Mouse (Mus musculus): ENCODE measurements around the gene Fras1. TPM values are rescaled to one million over a fixed set of nuclear protein-coding genes. Genes with fewer than 3 reads are reported as not detected.

Fras1 gene
- polyA plus RNA-seq (2012; rRNA removed), result 3.4 and 7.2 TPM in 2 replicates

DNA sequence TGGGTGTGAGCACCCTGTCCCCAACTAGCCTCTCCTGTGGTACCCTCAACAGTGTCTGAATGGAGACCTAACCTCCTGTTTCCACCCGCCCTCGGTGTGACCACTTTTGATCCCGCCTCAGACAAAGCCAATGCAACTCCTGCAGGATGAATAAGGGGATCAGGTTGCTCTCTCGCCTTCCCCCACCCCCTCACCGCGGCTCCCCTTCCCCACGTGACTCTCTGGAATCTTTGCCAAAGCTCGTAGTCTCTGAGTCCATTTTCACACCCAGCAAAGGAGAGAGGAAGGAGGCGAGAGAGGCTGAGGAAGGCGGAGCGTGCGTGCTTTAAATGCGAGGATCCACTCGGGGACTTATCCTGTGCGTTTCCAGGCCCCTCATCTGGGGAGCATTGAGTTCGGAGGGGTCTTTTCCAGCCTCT lies at the start of gene Fras1:
Fras1 (plus strand) TSS at position 389 of the 419 bp plus-strand sequence.

DNA sequence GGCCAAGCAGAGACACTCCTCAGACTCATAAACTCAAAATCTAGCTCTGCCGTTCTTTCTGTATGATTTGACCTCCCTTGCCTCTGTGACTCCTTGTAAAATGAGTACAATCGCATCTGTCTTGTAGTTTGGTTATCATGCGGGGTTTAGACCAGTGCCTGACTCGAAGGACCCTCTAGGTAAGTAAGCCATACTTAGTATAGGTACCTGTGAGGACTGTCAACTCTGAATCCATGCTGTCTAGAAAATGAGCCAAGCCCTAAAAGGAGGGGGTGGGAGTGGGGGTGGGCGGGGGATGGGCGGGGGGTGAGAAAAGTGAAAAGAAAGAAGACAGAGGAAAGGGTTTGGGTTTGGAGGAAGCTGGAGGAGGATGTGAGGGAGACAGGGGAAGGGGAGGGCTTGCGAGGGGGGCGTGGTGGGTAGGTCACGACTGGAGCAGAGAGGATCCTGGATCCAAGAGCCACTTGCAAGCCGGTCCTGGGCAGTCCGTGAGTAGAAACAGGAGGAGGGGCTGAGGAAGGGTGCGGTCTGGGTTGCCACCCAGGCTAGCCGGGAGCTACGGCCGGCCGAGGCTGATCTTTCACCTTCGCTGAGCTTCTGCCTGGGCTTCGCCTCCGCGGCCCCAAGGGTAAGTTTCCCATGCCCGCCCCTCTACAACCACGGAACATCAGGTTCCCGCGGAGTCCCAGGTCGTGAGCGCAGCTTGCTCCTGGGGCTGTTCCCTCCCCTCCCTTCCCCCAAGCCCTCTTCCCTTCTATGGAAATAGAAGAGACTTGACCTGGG lies 419.4 kb downstream of the Fras1 start, which contains the start of gene Anxa3:
Anxa3 (plus strand) TSS at position 404 of the 783 bp plus-strand sequence.

Other genes starting within 250 kb of the Fras1 start
- 6.2 and 14.6 TPM in 2 replicates for gene Cnot6l, start 209.8 kb upstream of the Fras1 start, polyA plus RNA-seq (2012; rRNA removed)
- 10.5 and 14.4 TPM in 2 replicates for gene Mrpl1, start 164.5 kb upstream of the Fras1 start, polyA plus RNA-seq (2012; rRNA removed)

All from central nervous system, embryonic 11.5 days (tissue).